Mouse (Mus musculus): ENCODE results near the gene Zc3h4. TPM values are rescaled to one million over a fixed set of nuclear protein-coding genes. Genes with fewer than 3 reads are reported as not detected.

The Zc3h4 gene
- total RNA-seq, 2 experiments from 2014 or later = 29.5 to 30.1 TPM

GRCm38 (mm10) chr7:16422222-16422856 lies 21.6 kb downstream of the Zc3h4 start:
- intact Hi-C loops (cut with DNase I) = loop anchor here (10.0 kb wide), 1 partner anchor 48 kb away; no protein-coding TSS in a partner anchor
- no peak for DNase-seq

GRCm38 (mm10) chr7:16423731-16424130 lies 23.0 kb downstream of the Zc3h4 start:
- intact Hi-C loops (cut with DNase I) = loop anchor here (10.0 kb wide), 1 partner anchor 49 kb away; no protein-coding TSS in a partner anchor
- no peak for DNase-seq

- intact Hi-C loops (cut with DNase I) = loop anchor here (1.0 to 10.0 kb wide), 2 partner anchors 29 to 51 kb away; no protein-coding TSS in a partner anchor
These were observed 25.0 kb downstream of the Zc3h4 start for GRCm38 (mm10) chr7:16425721-16426120.

DNA sequence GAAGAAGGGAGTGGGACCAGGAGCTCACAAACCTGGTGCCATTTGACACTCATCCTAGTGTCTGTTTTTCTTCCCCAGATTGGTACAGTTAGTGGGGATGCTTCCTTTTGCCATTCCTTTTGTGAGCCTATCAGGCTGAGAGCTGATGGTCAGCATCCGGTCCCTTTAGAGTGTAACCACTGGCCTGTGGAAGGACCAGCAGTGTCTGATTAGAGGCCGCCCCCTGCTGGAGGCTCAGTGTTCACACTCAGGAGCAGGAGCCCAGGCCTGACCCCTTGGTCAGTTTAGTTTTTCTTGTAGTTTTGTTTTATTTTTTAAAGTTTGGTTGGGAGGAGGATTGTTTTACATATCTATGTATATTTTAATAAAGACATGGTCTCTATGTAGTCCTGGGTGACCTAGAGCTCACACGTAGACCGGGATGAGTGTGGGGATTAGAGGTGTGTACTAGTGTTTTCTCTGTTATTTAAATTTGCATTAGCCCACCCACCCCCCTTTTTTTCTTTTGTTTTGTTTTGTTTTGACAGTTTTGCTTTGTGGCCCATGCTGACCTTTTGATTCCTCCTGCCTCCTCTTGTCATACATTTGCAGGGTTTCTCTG lies 25.5 kb downstream of the Zc3h4 start:
- intact Hi-C loops (cut with DNase I) = loop anchor here (1.0 to 10.0 kb wide), 2 partner anchors 30 to 51 kb away; no protein-coding TSS in a partner anchor
- DNase-seq = peak; percentile 89 to 94

More at GRCm38 (mm10) chr7:16425721-16426120, 25.0 kb downstream of the Zc3h4 start:
- DNase-seq = no peak

- intact Hi-C loops (cut with DNase I) = no loop called here
- no peak for DNase-seq
These were observed 32.8 kb downstream of the Zc3h4 start for GRCm38 (mm10) chr7:16433352-16433971.

GRCm38 (mm10) chr7:16435088-16435487 lies 34.4 kb downstream of the Zc3h4 start:
- DNase-seq = no peak
- intact Hi-C loops (cut with DNase I) = no loop called here

- intact Hi-C loops (cut with DNase I) = no loop called here
- DNase-seq = no peak
These were observed 40.5 kb downstream of the Zc3h4 start for GRCm38 (mm10) chr7:16441241-16441640.

DNA sequence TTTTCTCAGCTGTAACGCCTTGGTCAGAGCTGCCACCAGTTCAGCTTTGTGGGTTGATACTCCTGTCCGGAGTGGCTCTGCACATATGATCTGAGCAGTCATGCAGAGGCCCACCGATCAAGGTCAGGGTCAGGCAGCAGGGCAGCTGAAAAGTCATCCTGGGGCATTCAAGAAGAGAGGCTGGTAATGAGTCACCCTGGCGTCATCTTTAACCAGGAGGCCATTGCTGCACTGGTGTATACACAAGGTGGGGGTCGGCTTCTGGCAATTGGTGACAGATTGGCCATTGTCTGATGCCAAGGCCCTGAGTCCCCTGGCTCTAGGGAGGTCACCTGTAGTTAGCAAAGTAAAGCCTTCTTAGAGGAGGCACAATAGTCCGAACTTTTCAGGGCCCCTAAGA lies 50.9 kb downstream of the Zc3h4 start:
- no peak for DNase-seq
- intact Hi-C loops (cut with DNase I) = no loop called here

DNA sequence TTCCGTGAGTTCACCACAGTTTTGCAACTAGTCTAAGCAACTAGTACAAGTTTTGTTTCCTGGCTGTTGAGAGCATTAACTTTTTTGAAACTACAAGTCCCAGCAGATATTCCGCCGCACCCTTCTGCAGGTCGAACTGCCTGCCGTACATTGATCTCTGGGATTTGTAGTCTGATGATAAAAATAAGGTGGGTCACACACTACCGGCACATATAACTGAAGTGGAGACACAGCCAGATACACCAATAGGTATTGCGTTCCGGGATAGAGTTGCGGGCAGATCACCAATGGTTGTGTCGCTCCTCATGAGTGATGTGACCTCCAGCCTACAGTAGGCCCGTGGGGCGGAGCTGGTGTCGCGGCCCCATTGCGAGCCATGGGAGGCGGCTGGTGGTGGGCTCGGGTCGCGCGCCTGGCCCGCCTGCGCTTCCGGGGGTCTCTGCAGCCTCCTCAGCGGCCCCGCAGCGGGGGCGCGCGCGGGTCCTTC lies 51.9 kb downstream of the Zc3h4 start, which contains the start of gene Tmem160:
TSS of gene Tmem160 (plus strand) at position 193 of the 487 bp plus-strand sequence.
- peak; percentile 85 to 90 for DNase-seq
- intact Hi-C loops (cut with DNase I) = no loop called here

DNA sequence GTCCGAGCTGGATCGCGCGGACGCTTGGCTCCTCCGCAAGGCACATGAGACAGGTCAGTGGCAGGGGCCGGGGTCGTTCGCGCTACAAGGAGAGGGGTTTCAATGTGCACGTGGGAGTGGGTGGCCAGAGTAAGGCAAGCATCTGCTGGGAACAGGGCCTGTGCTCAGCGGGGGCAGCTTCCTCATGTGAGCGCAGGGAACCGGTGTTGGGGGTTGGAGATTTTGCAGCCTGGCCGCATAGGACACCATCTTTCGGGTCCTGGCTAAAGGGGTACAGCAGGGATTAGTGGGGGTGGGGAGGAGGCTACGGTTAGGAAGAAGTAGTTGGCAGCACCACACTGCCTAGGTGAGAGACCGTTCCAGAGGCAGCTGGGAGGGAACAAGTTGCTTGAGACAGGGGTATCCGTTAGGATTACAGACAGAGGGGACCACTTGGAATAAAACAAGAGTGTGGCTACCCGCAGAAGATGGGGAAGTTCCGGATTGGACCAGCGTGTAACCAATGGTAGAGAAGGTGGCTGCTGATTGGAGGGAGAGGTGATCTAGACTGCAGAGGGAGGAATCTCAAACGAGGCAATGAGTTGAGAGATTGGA lies 52.5 kb downstream of the Zc3h4 start:
- intact Hi-C loops (cut with DNase I) = no loop called here
- peak in 1 of 2 experiments; percentile 45 for DNase-seq

DNA sequence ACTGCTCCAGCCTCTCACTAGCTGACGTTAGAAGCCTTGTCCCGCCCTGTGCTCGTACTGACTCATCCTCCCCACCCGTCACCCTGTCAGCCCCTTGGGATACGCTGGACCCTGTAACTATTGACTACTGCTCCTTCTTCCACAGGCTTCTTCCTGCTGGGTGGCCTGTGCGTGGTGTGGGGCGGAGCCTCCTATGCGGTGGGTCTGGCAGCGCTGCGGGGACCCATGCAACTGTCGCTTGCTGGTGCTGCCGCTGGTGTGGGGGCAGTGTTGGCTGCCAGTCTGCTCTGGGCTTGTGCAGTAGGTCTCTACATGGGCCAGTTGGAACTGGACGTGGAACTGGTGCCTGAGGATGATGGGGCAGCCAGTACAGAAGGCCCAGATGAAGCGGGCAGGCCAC lies 54.3 kb downstream of the Zc3h4 start:
- intact Hi-C loops (cut with DNase I) = no loop called here
- DNase-seq = no peak

DNA sequence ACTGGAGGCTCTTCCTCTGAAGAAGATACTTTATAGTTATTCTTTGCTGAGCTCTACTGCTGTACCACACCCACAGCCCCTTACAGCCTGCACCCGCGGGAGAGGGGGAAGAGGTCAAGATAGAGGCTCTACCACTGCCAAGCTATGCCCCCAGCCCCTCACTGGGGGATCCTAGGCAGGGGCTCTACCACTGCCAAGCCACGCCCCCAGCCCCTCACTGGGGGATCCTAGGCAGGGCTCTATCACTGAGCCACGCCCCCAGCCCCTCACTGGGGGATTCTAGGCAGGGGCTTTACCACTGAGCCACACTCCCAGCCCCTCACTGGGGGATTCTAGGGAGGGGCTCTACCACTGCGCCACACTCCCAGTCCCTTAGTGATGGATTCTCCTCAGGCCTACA lies 55.6 kb downstream of the Zc3h4 start:
- intact Hi-C loops (cut with DNase I) = no loop called here

GRCm38 (mm10) chr7:16460566-16460965 lies 59.9 kb downstream of the Zc3h4 start:
- no peak for DNase-seq
- intact Hi-C loops (cut with DNase I) = loop anchor here (5.0 to 10.0 kb wide), 2 partner anchors 83 to 166 kb away; no protein-coding TSS in a partner anchor

More for the DNA sequence above, 55.6 kb downstream of the Zc3h4 start:
- DNase-seq = no peak

DNA sequence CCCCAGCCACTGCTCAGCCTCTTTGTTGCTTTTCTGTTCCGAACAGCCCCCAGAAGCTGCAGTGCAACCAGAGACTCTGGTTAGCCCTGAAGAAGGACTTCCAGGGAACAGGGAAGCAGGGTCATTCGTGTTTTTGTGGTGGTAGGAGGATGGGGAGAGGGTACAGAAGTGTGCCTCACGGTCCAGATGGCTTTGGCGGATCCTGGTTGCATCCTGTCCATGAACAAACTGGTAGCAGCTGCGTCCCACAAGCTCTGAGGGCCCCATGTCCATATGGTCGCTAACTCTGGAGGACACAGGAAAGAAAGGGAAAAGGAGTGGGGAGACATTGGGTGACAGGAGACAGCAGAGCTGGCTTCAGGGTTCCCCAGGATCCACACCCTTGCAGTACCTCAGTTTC lies 60.4 kb downstream of the Zc3h4 start:
- DNase-seq = no peak
- intact Hi-C loops (cut with DNase I) = loop anchor here (5.0 to 10.0 kb wide), 2 partner anchors 84 to 166 kb away; no protein-coding TSS in a partner anchor

- intact Hi-C loops (cut with DNase I) = loop anchor here (5.0 to 10.0 kb wide), 2 partner anchors 84 to 167 kb away; no protein-coding TSS in a partner anchor
These were observed 61.0 kb downstream of the Zc3h4 start for GRCm38 (mm10) chr7:16461705-16462104.

GRCm38 (mm10) chr7:16463214-16463613 lies 62.5 kb downstream of the Zc3h4 start:
- DNase-seq = peak; percentile 86 to 93
- intact Hi-C loops (cut with DNase I) = loop anchor here (5.0 to 10.0 kb wide), 2 partner anchors 86 to 168 kb away; no protein-coding TSS in a partner anchor

More at GRCm38 (mm10) chr7:16461705-16462104, 61.0 kb downstream of the Zc3h4 start:
- DNase-seq = no peak

DNA sequence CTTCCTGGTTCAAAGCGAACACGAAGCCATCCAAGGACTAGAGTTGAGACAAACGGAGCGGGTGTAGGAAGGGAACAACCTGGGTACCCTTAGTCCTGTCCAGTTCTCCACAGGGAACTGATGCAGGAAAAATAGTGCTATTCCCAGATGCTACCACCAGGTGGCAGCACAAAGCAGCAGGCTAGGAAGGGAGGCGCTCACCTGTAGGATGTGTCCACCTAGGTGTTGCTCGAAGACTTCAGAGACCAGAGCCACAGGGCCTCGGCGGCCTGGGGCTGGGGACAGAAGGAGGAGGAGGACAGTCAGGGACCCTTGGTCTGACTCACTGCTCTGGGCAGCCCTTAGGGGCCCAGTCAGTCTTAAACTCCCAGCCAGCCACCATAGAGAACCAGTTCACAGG lies 64.5 kb downstream of the Zc3h4 start:
- intact Hi-C loops (cut with DNase I) = loop anchor here (1.0 to 10.0 kb wide), 4 partner anchors 26 to 170 kb away; no protein-coding TSS in a partner anchor
- peak; percentile 75 to 84 for DNase-seq

GRCm38 (mm10) chr7:16465568-16465967 lies 64.9 kb downstream of the Zc3h4 start:
- DNase-seq = no peak
- intact Hi-C loops (cut with DNase I) = loop anchor here (1.0 to 10.0 kb wide), 4 partner anchors 26 to 171 kb away; no protein-coding TSS in a partner anchor

GRCm38 (mm10) chr7:16466565-16466964 lies 65.9 kb downstream of the Zc3h4 start:
- intact Hi-C loops (cut with DNase I) = loop anchor here (10.0 kb wide), 1 partner anchor 172 kb away; no protein-coding TSS in a partner anchor
- no peak for DNase-seq

GRCm38 (mm10) chr7:16468115-16468514 lies 67.4 kb downstream of the Zc3h4 start:
- intact Hi-C loops (cut with DNase I) = loop anchor here (10.0 kb wide), 1 partner anchor 173 kb away; no protein-coding TSS in a partner anchor
- DNase-seq = no peak

Data from heart, postnatal 14 days (tissue).